Mouse (Mus musculus) ES-Bruce4 (cell line): ENCODE data around the gene Zfp941. TPM values are rescaled to one million over a fixed set of nuclear protein-coding genes. Genes with fewer than 3 reads are reported as not detected.
A peak's percentile ranks its signal among the peaks of the same experiment; 100 is the strongest.

Experiments
- H3K27ac ChIP-seq: 2 replicates; pipeline ENCODE4 v1.5.1; 2012; ENCODE audit warnings: low read length, inconsistent platforms; ENCODE audit not compliant: insufficient read depth
- H3K27me3 ChIP-seq: 2 replicates; pipeline ENCODE4 v1.6.1; 2012; ENCODE audit warnings: mild to moderate bottlenecking, low read length, inconsistent platforms; ENCODE audit not compliant: control insufficient read depth, poor library complexity, insufficient read depth, severe bottlenecking
- H3K36me3 ChIP-seq: 2 replicates; pipeline ENCODE4 v1.6.1; 2012; ENCODE audit warnings: inconsistent platforms, mild to moderate bottlenecking, low read length, moderate library complexity; ENCODE audit not compliant: control insufficient read depth, poor library complexity, insufficient read depth, severe bottlenecking
- H3K4me1 ChIP-seq: one replicate; pipeline ENCODE4 v1.8.1; 2011; ENCODE audit warnings: low read length; ENCODE audit not compliant: control insufficient read depth, insufficient read depth
- H3K4me3 ChIP-seq: 2 replicates; pipeline ENCODE4 v1.5.1; 2011; ENCODE audit warnings: low read depth, mild to moderate bottlenecking, low read length
- H3K9ac ChIP-seq: 2 replicates; pipeline ENCODE4 v1.6.1; 2012; ENCODE audit warnings: low read depth, mild to moderate bottlenecking, inconsistent platforms; ENCODE audit not compliant: poor library complexity, severe bottlenecking
- H3K9me3 ChIP-seq: replicated peaks from 2 replicates; pipeline ENCODE4 v1.6.1; 2012; ENCODE audit warnings: mild to moderate bottlenecking, low read length, inconsistent platforms; ENCODE audit not compliant: control insufficient read depth, poor library complexity, insufficient read depth, severe bottlenecking
- CTCF ChIP-seq: IDR thresholded peaks from one replicate; pipeline ENCODE4 v1.8.1; 2011; ENCODE audit warnings: low read depth, low read length
- EP300 ChIP-seq: IDR thresholded peaks from 2 replicates; pipeline ENCODE4 v1.6.1; 2011; ENCODE audit warnings: low read depth, low read length; ENCODE audit not compliant: insufficient read depth
- POLR2A ChIP-seq: IDR thresholded peaks from one replicate; pipeline ENCODE4 v1.8.1; 2011; ENCODE audit warnings: low read length; ENCODE audit not compliant: insufficient read depth
- polyA plus RNA-seq: library from polyadenylated mRNA; stranded (reverse); fragments of >200 nt; gene quantifications from 2 replicates; pipeline ENCODE4 v1.2.4, GENCODE M21; 2011; ENCODE audit warnings: low read depth; ENCODE audit not compliant: missing spikeins, insufficient read depth, insufficient read length

Zfp941 gene
- polyA plus RNA-seq, result 14.5 and 23.4 TPM in 2 replicates

- TF ChIP-seq CTCF, result no peak
- TF ChIP-seq EP300, result 0 out of 2 replicates have a peak, but pooled peaks have one; percentile 15
- peak; percentile 59 for TF ChIP-seq POLR2A
- peak within 1 kb of the TSS; percentile 94 for H3K4me3 ChIP-seq
- H3K4me1 ChIP-seq, result peaks cover 1% of the 10 kb centered on the region
- H3K9me3 ChIP-seq, result no peaks in the 10 kb centered on the region
- peak within 1 kb of the TSS; percentile 59 for H3K9ac ChIP-seq
- H3K27me3 ChIP-seq, result no peaks in the 10 kb centered on the region
- H3K36me3 ChIP-seq, result peaks cover 10% of the 10 kb centered on the region
- peak within 1 kb of the TSS; percentile 12; the same call in 1 of the 2 replicates for H3K27ac ChIP-seq
Observed at GRCm38 (mm10) chr7:140821653-140822329, at the start of gene Zfp941. TSS of gene Zfp941 (minus strand) at chr7:140822178.

DNA sequence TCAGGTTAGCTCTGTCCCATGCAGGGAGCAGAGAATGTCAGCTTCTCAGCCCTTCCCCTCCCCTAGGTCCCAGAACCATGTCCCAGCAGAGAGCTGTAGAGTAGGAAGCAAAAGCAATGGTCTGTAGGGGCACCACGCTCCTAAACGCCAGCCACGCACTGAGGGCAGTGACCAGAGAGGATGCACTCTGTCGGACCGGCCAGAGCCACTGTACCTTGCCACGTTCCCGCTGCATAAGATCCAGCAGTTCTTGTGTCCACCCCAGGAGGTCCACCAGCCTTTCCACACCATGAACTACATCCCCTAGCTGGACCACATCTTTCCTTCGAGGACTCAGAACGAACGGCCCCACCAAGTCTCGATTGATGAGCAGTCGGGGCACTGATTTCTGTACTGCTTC is 42.8 kb upstream of the Zfp941 start:
- no peaks in the 10 kb centered on the region for H3K27me3 ChIP-seq
- peaks cover 37% of the 10 kb centered on the region for H3K36me3 ChIP-seq
- no peak overlapping the region for H3K4me3 ChIP-seq
- H3K4me1 ChIP-seq, result no peaks in the 10 kb centered on the region
- TF ChIP-seq EP300 (no peak), CTCF (no peak), POLR2A (no peak)
- H3K27ac ChIP-seq, result no peak overlapping the region
- H3K9ac ChIP-seq, result no peak overlapping the region
- H3K9me3 ChIP-seq, result no peaks in the 10 kb centered on the region

DNA sequence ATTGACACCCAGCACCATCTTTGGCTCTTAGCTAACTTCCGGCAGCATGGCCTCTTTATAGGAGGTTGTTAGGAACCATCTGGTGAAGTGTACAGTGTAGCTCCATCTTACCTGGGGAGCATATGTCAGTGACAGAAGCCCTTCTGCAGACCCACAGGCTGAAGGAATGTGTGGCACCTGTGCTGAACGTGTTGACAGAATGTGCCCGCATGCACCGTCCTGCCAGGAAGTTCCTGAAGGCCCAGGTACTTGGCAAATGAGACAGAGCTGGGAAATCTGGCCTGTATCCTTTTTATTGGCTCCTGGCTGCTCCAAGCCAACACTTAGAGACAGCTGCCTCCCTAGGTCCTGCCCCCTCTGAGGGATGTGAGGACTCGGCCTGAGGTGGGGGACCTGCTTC is 38.8 kb upstream of the Zfp941 start:
- no peaks in the 10 kb centered on the region for H3K27me3 ChIP-seq
- no peak overlapping the region for H3K9ac ChIP-seq
- H3K4me1 ChIP-seq, result peaks cover 3% of the 10 kb centered on the region
- no peaks in the 10 kb centered on the region for H3K9me3 ChIP-seq
- H3K4me3 ChIP-seq, result no peak overlapping the region
- peaks cover 39% of the 10 kb centered on the region for H3K36me3 ChIP-seq
- no peak for TF ChIP-seq POLR2A
- TF ChIP-seq CTCF, result no peak
- H3K27ac ChIP-seq, result no peak overlapping the region

DNA sequence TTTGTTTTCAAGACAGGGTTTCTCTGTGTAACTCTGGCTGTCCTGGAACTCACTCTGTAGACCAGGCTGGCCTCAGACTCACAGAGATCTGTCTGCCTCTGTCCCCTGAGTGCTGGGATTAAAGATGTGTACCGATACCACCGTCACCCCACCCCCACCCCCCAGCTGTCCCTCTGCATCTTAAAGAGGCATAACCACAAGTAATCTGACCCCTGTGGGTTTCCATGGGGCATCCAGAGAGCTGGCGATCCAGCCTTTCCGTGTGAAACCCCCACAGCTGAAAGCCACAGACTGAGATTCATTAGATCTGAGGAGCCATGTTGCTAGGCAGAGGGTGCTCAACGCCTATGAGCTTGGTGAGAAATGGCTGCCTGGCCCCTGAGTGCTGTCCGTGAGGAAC is 38.0 kb upstream of the Zfp941 start:
- Histone ChIP-seq H3K9me3 (no peaks in the 10 kb centered on the region), H3K27ac (no peak overlapping the region), H3K27me3 (no peaks in the 10 kb centered on the region), H3K9ac (no peak overlapping the region), H3K36me3 (peaks cover 39% of the 10 kb centered on the region), H3K4me3 (no peak overlapping the region), H3K4me1 (peaks cover 3% of the 10 kb centered on the region)
- TF ChIP-seq CTCF (no peak), POLR2A (no peak)

DNA sequence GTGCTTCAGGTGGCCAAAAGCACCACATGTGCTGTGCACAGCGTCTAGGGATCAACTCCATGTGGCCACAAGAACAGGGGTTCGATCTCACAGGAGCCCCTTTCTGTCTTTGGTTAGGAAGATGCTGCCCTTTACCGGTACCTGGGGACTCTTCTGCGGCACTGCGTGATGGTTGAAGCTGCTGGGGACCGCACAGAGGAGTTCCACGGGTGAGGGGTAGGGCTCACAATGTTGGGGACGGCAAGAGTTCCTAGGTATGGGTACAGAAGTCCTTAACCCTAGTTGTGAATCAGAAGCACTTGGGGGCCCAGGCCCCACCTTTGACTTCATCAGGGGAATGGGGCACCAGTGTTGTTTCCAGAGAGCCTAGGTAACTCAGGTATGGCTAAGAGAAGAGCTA is 36.8 kb upstream of the Zfp941 start:
- Histone ChIP-seq H3K27ac (no peak overlapping the region), H3K36me3 (peaks cover 46% of the 10 kb centered on the region), H3K4me3 (peak overlapping the region; percentile 84), H3K4me1 (peaks cover 3% of the 10 kb centered on the region), H3K9me3 (no peaks in the 10 kb centered on the region), H3K27me3 (no peaks in the 10 kb centered on the region), H3K9ac (no peak overlapping the region)
- TF ChIP-seq POLR2A (no peak), EP300 (no peak), CTCF (no peak)
